Mouse (Mus musculus): ENCODE measurements around the gene Dnajb11. TPM values are rescaled to one million over a fixed set of nuclear protein-coding genes. Genes with fewer than 3 reads are reported as not detected.
A peak's percentile ranks its signal among the peaks of the same experiment; 100 is the strongest.

The Dnajb11 gene
- polyA plus RNA-seq, 1 experiment from 2014 or later, result 108 TPM

- Histone ChIP-seq H3K9me3 (ENCODE audit: control insufficient read depth, low read length) (no peaks in the 10 kb centered on the region), H3K4me3 (ENCODE audit: low read depth, low read length) (no peak overlapping the region), H3K27me3 (replicated peaks; ENCODE audit: control insufficient read depth, insufficient read depth, low read length) (no peaks in the 10 kb centered on the region), H3K4me2 (ENCODE audit: low read depth, low read length) (no peak overlapping the region), H3K9ac (ENCODE audit: low read depth, low read length) (no peak overlapping the region), H3K4me1 (ENCODE audit: control insufficient read depth, insufficient read depth, low read length) (peaks cover 9% of the 10 kb centered on the region), H3K27ac (replicated peaks; ENCODE audit: low read depth, low read length) (no peak overlapping the region), H3K36me3 (ENCODE audit: control insufficient read depth, insufficient read depth, low read length) (peaks cover 8% of the 10 kb centered on the region; the same call in 1 of the 2 replicates)
- DNase-seq (ENCODE audit: low spot score) (peak; percentile 19), ATAC-seq (ENCODE audit: low read depth) (no peak)
- 60% methylated on average over 11 of the region's 11 CpGs for WGBS
These were observed 20.2 kb downstream of the Dnajb11 start for GRCm38 (mm10) chr16:22877660-22878390.

DNA sequence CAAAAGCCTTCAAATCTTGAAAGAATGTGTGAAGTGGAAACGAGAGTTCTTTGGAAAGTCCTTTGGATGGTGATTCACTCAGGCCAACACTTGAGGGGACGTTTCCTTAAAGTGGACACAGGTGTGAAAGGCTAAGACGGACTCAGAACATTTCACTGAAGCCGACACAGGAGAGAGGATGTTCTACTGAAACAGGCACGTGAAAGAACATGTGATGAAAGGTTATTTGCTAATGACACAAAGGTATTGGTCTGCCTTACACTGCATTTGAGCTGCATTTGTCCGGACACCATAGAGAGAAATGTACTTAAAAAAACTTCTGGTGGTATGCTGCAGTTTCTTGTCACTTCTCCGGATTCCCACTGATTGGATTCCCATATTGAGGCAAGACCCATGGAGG is 21.1 kb downstream of the Dnajb11 start:
- ATAC-seq (ENCODE audit: low read depth) (no peak), DNase-seq (ENCODE audit: low spot score) (no peak)
- Histone ChIP-seq H3K4me2 (ENCODE audit: low read depth, low read length) (no peak overlapping the region), H3K36me3 (ENCODE audit: control insufficient read depth, insufficient read depth, low read length) (no peaks in the 10 kb centered on the region), H3K4me3 (ENCODE audit: low read depth, low read length) (no peak overlapping the region), H3K4me1 (ENCODE audit: control insufficient read depth, insufficient read depth, low read length) (peaks cover 9% of the 10 kb centered on the region), H3K27me3 (replicated peaks; ENCODE audit: control insufficient read depth, insufficient read depth, low read length) (no peaks in the 10 kb centered on the region), H3K27ac (replicated peaks; ENCODE audit: low read depth, low read length) (no peak overlapping the region), H3K9me3 (ENCODE audit: control insufficient read depth, low read length) (no peaks in the 10 kb centered on the region), H3K9ac (ENCODE audit: low read depth, low read length) (no peak overlapping the region)
- WGBS, result 81% methylated on average over 7 of the region's 7 CpGs

- ATAC-seq (ENCODE audit: low read depth), result no peak
- DNase-seq (ENCODE audit: low spot score), result no peak
- no peak overlapping the region for H3K4me3 ChIP-seq (ENCODE audit: low read depth, low read length)
- no peaks in the 10 kb centered on the region for H3K36me3 ChIP-seq (ENCODE audit: control insufficient read depth, insufficient read depth, low read length)
- no peaks in the 10 kb centered on the region for H3K27me3 ChIP-seq (replicated peaks; ENCODE audit: control insufficient read depth, insufficient read depth, low read length)
- H3K4me2 ChIP-seq (ENCODE audit: low read depth, low read length), result no peak overlapping the region
- no peaks in the 10 kb centered on the region for H3K9me3 ChIP-seq (ENCODE audit: control insufficient read depth, low read length)
- peaks cover 9% of the 10 kb centered on the region for H3K4me1 ChIP-seq (ENCODE audit: control insufficient read depth, insufficient read depth, low read length)
- no peak overlapping the region for H3K27ac ChIP-seq (replicated peaks; ENCODE audit: low read depth, low read length)
- WGBS, result 48% methylated on average over 7 of the region's 7 CpGs
- H3K9ac ChIP-seq (ENCODE audit: low read depth, low read length), result no peak overlapping the region
These were observed 22.4 kb downstream of the Dnajb11 start for GRCm38 (mm10) chr16:22879945-22880595.

- ATAC-seq (ENCODE audit: low read depth), result peak; percentile 72; the same call in 1 of the 2 replicates
- WGBS, result 2% methylated on average over 6 of the region's 6 CpGs
These were observed 23.3 kb downstream of the Dnajb11 start for GRCm38 (mm10) chr16:22880900-22881299.

DNA sequence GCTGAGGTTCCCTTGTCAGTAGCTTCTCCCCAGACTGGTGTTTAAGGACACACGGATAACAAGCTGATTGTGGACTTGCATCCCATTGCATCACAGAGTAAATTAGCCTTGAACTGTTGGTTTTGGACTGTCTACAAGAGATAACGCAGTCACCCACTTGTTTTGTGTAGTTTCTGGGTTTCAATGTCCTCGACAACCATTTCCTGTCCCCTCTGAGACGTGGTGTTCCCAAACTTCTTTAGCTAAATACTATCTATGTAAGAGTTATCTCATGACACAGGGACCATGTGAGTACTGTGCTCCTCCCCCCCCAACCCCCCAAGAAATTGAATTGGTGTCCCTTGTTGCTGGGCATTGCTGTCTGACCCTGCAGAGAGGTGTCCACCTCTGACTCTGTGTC is 23.8 kb downstream of the Dnajb11 start:
- DNase-seq (ENCODE audit: low spot score) (no peak), ATAC-seq (ENCODE audit: low read depth) (no peak)
- H3K9me3 ChIP-seq (ENCODE audit: control insufficient read depth, low read length), result no peaks in the 10 kb centered on the region
- no peak overlapping the region for H3K4me2 ChIP-seq (ENCODE audit: low read depth, low read length)
- 53% methylated on average over 4 of the region's 4 CpGs for WGBS
- H3K36me3 ChIP-seq (ENCODE audit: control insufficient read depth, insufficient read depth, low read length), result no peaks in the 10 kb centered on the region
- H3K4me3 ChIP-seq (ENCODE audit: low read depth, low read length), result no peak overlapping the region
- no peaks in the 10 kb centered on the region for H3K27me3 ChIP-seq (replicated peaks; ENCODE audit: control insufficient read depth, insufficient read depth, low read length)
- H3K9ac ChIP-seq (ENCODE audit: low read depth, low read length), result no peak overlapping the region
- peaks cover 9% of the 10 kb centered on the region for H3K4me1 ChIP-seq (ENCODE audit: control insufficient read depth, insufficient read depth, low read length)
- H3K27ac ChIP-seq (replicated peaks; ENCODE audit: low read depth, low read length), result no peak overlapping the region

More at GRCm38 (mm10) chr16:22880900-22881299, 23.3 kb downstream of the Dnajb11 start:
- DNase-seq (ENCODE audit: low spot score), result peak; percentile 88
- H3K27me3 ChIP-seq (replicated peaks; ENCODE audit: control insufficient read depth, insufficient read depth, low read length), result no peaks in the 10 kb centered on the region
- H3K27ac ChIP-seq (replicated peaks; ENCODE audit: low read depth, low read length), result no peak overlapping the region
- no peak overlapping the region for H3K4me2 ChIP-seq (ENCODE audit: low read depth, low read length)
- H3K36me3 ChIP-seq (ENCODE audit: control insufficient read depth, insufficient read depth, low read length), result no peaks in the 10 kb centered on the region
- peaks cover 9% of the 10 kb centered on the region for H3K4me1 ChIP-seq (ENCODE audit: control insufficient read depth, insufficient read depth, low read length)
- H3K9ac ChIP-seq (ENCODE audit: low read depth, low read length), result no peak overlapping the region
- H3K4me3 ChIP-seq (ENCODE audit: low read depth, low read length), result no peak overlapping the region
- no peaks in the 10 kb centered on the region for H3K9me3 ChIP-seq (ENCODE audit: control insufficient read depth, low read length)

- Histone ChIP-seq H3K27ac (replicated peaks; ENCODE audit: low read depth, low read length) (no peak overlapping the region), H3K4me2 (ENCODE audit: low read depth, low read length) (no peak overlapping the region), H3K9ac (ENCODE audit: low read depth, low read length) (no peak overlapping the region), H3K4me3 (ENCODE audit: low read depth, low read length) (no peak overlapping the region), H3K27me3 (replicated peaks; ENCODE audit: control insufficient read depth, insufficient read depth, low read length) (no peaks in the 10 kb centered on the region), H3K4me1 (ENCODE audit: control insufficient read depth, insufficient read depth, low read length) (peaks cover 9% of the 10 kb centered on the region), H3K36me3 (ENCODE audit: control insufficient read depth, insufficient read depth, low read length) (no peaks in the 10 kb centered on the region), H3K9me3 (ENCODE audit: control insufficient read depth, low read length) (no peaks in the 10 kb centered on the region)
- no peak for DNase-seq (ENCODE audit: low spot score)
- ATAC-seq (ENCODE audit: low read depth), result no peak
- WGBS, result 67% methylated on average over 5 of the region's 5 CpGs
These were observed 25.8 kb downstream of the Dnajb11 start for GRCm38 (mm10) chr16:22883441-22883840.

DNA sequence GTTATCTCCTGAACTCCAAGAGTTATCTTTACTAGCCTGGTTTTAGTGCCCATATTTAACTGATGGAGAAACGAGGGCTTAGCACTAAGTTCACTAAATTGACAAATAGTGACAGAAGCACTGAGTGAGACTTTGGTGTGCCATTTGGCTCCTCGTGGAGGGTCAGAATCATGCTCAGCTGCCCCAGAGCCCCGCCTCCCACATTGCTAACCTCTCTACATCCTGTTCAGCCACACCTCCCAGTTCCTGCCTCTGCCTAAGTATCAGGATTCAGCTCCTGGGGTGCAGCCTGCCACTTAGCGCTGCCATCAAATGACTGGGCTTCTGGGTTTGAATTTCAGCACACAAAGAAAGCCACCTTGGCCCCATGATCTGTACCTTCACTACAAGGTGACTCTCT is 27.7 kb downstream of the Dnajb11 start:
- Histone ChIP-seq H3K27me3 (replicated peaks; ENCODE audit: control insufficient read depth, insufficient read depth, low read length) (no peaks in the 10 kb centered on the region), H3K4me3 (ENCODE audit: low read depth, low read length) (no peak overlapping the region), H3K4me2 (ENCODE audit: low read depth, low read length) (no peak overlapping the region), H3K4me1 (ENCODE audit: control insufficient read depth, insufficient read depth, low read length) (peaks cover 9% of the 10 kb centered on the region), H3K9me3 (ENCODE audit: control insufficient read depth, low read length) (no peaks in the 10 kb centered on the region), H3K36me3 (ENCODE audit: control insufficient read depth, insufficient read depth, low read length) (no peaks in the 10 kb centered on the region), H3K9ac (ENCODE audit: low read depth, low read length) (no peak overlapping the region), H3K27ac (replicated peaks; ENCODE audit: low read depth, low read length) (no peak overlapping the region)
- ATAC-seq (ENCODE audit: low read depth), result no peak
- 37% methylated on average over 4 of the region's 4 CpGs for WGBS
- peak; percentile 19 for DNase-seq (ENCODE audit: low spot score)

DNA sequence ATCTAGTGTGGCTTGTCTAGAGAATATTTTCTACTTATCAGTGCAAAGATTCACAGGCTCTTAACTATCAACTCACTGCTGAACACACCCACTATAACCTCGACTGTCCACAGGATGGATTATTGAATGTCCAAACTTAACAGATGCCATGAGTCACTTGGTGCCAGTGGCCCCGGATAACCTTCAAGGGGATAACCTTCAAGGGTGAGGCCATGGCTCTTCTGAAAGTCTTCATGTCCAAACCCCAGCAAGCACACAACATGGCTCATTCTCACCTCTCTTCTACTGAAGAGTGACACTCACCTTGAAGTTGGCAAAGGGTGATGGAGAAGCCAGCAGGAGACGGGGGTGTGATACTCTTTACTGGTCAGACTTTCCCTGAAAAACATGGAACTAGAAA is 29.1 kb downstream of the Dnajb11 start:
- WGBS, result 77% methylated on average over 3 of the region's 3 CpGs

GRCm38 (mm10) chr16:22888835-22889234 is 31.2 kb downstream of the Dnajb11 start:
- H3K27me3 ChIP-seq (replicated peaks; ENCODE audit: control insufficient read depth, insufficient read depth, low read length), result no peaks in the 10 kb centered on the region
- no peak overlapping the region for H3K9ac ChIP-seq (ENCODE audit: low read depth, low read length)
- ATAC-seq (ENCODE audit: low read depth), result no peak
- H3K36me3 ChIP-seq (ENCODE audit: control insufficient read depth, insufficient read depth, low read length), result no peaks in the 10 kb centered on the region
- 84% methylated on average over 4 of the region's 4 CpGs for WGBS
- H3K4me2 ChIP-seq (ENCODE audit: low read depth, low read length), result no peak overlapping the region
- H3K27ac ChIP-seq (replicated peaks; ENCODE audit: low read depth, low read length), result no peak overlapping the region
- no peak for DNase-seq (ENCODE audit: low spot score)
- H3K9me3 ChIP-seq (ENCODE audit: control insufficient read depth, low read length), result no peaks in the 10 kb centered on the region
- no peaks in the 10 kb centered on the region for H3K4me1 ChIP-seq (ENCODE audit: control insufficient read depth, insufficient read depth, low read length)
- no peak overlapping the region for H3K4me3 ChIP-seq (ENCODE audit: low read depth, low read length)

More for the DNA sequence above, 29.1 kb downstream of the Dnajb11 start:
- Histone ChIP-seq H3K4me3 (ENCODE audit: low read depth, low read length) (no peak overlapping the region), H3K27me3 (replicated peaks; ENCODE audit: control insufficient read depth, insufficient read depth, low read length) (no peaks in the 10 kb centered on the region), H3K4me2 (ENCODE audit: low read depth, low read length) (no peak overlapping the region), H3K36me3 (ENCODE audit: control insufficient read depth, insufficient read depth, low read length) (no peaks in the 10 kb centered on the region), H3K9me3 (ENCODE audit: control insufficient read depth, low read length) (no peaks in the 10 kb centered on the region), H3K27ac (replicated peaks; ENCODE audit: low read depth, low read length) (no peak overlapping the region), H3K4me1 (ENCODE audit: control insufficient read depth, insufficient read depth, low read length) (no peaks in the 10 kb centered on the region), H3K9ac (ENCODE audit: low read depth, low read length) (no peak overlapping the region)
- ATAC-seq (ENCODE audit: low read depth) (no peak), DNase-seq (ENCODE audit: low spot score) (no peak)
